Mouse (Mus musculus) embryonic fibroblast, embryonic 13.5 days (primary cell): Measurements from ENCODE around the gene Tbx15. TPM values are rescaled to one million over a fixed set of nuclear protein-coding genes. Genes with fewer than 3 reads are reported as not detected.

Experiments
- H3K27ac ChIP-seq: 2 replicates; pipeline ENCODE4 v1.5.1; 2012; ENCODE audit warnings: low read length, control low read depth, inconsistent platforms; ENCODE audit not compliant: insufficient read depth
- H3K4me1 ChIP-seq: 2 replicates; pipeline ENCODE4 v1.6.1; 2011; ENCODE audit warnings: low read length; ENCODE audit not compliant: control insufficient read depth, insufficient read depth
- H3K4me3 ChIP-seq: 2 replicates; pipeline ENCODE4 v1.5.1; 2011; ENCODE audit warnings: mild to moderate bottlenecking, control low read depth, low read length; ENCODE audit not compliant: insufficient read depth
- CTCF ChIP-seq: IDR thresholded peaks from 2 replicates; pipeline ENCODE4 v1.5.1; 2011; ENCODE audit warnings: mild to moderate bottlenecking, control low read depth, low read length, moderate library complexity, borderline replicate concordance; ENCODE audit not compliant: insufficient read depth
- POLR2A ChIP-seq: IDR thresholded peaks from 2 replicates; pipeline ENCODE4 v1.6.1; 2011; ENCODE audit warnings: low read depth, mild to moderate bottlenecking, control low read depth, low read length, moderate library complexity
- polyA plus RNA-seq: library from polyadenylated mRNA; stranded (reverse); fragments of >200 nt; gene quantifications from 2 replicates; pipeline ENCODE4 v1.2.4, GENCODE M21; 2011; ENCODE audit warnings: low read depth; ENCODE audit not compliant: missing spikeins, insufficient read length

The Tbx15 gene
- polyA plus RNA-seq, 1 experiment, result 86.3 TPM

DNA sequence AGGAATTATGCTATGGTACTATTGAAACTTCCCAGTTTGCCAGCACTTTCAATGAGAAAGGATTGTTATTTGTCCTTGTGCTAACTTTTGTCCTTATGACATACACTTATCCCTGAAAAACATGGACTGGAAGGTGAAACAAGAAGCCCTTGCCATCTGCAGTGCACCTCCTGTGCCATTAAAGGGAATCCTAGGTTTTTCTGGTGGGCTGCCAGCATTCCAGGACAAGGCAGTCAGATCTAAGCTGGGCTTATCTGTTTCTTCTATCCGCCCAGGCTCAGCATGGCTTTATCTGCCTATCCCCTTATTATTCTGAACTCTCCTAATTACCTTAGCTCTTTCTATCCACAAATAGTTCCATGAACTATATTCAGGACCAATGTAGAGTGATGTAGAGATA is 98.6 kb downstream of the Tbx15 start:
- Histone ChIP-seq H3K4me1 (peaks cover 6% of the 10 kb centered on the region), H3K4me3 (no peak overlapping the region), H3K27ac (no peak overlapping the region)
- TF ChIP-seq CTCF, result no peak
- no peak for TF ChIP-seq POLR2A

DNA sequence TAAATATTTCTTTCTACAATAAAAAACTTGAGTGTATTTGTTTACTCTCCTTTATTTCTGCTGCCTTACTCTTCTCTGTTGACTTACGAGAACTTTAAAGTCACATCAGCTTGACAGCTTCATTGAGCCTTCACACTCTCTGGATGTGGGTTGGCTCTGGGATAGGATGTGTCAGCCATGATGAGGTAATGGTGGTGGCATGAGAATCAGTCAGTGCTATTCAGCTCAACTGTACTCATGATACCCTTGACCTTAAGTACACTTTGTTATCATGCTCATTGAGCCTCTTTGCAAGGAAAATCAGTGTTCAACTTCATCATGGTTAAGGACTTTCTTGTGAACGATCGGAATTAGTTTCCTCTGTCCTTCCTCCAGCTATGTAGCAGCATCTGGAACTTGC is 99.8 kb downstream of the Tbx15 start:
- no peak for TF ChIP-seq POLR2A
- TF ChIP-seq CTCF, result no peak
- H3K4me3 ChIP-seq, result no peak overlapping the region
- peaks cover 6% of the 10 kb centered on the region for H3K4me1 ChIP-seq
- H3K27ac ChIP-seq, result no peak overlapping the region

DNA sequence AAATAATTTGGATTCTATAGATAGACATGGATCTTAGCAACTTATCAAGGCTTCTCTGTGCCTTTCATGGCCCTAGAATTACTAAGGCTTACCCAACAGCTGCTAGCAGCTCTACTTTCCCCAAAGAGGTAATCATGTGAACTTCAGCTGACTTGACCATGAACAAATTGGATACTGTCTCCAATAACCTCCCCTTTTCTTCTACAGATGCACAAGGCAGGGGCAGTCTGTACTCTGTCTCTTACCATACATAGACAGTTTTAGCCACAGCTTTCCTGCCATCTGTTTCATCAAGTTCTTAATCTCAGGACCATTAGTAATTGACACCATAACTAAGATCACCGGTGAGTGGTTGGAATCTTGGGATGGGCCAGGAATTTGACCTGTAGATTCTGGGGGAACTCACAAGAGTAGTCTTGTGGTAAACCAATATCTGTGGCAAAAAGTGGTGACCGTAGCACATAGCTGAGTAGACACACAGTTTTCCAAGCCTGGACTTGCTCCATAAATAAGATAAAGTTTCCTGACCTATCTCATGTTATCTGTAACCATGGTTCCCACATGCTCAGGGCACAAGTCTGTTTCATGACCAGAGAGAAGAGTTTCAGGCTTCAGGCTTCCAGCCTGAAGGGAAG is 139.6 kb downstream of the Tbx15 start:
- TF ChIP-seq CTCF (no peak), POLR2A (no peak)
- Histone ChIP-seq H3K4me1 (no peaks in the 10 kb centered on the region), H3K27ac (no peak overlapping the region), H3K4me3 (no peak overlapping the region)

DNA sequence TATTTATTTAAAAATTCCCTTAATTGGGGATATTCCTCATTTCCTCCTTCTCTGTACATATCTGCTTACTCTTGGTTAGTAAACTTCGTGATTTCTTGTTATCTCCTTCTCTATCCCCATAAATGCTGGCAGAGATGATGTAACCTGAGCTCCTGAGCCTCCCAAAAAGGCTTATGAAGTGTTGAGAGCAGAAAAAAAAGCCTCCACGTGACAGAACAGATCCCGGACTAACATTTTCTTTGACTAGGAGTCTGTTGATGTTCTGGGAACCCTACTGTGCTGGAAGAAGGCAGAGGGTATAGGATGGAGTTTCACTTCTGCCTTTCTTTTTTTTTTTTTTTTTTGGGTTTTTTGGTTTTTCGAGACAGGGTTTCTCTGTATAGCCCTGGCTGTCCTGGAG is 146.9 kb downstream of the Tbx15 start:
- Histone ChIP-seq H3K4me1 (no peaks in the 10 kb centered on the region), H3K27ac (no peak overlapping the region), H3K4me3 (no peak overlapping the region)
- TF ChIP-seq CTCF (no peak), POLR2A (no peak)

Other genes starting within 250 kb of the Tbx15 start
- gene Wars2, start 99.3 kb upstream of the Tbx15 start, polyA plus RNA-seq, result 7.5 and 11.6 TPM in 2 replicates